Mouse (Mus musculus): ENCODE data around the gene Ralb. TPM values are rescaled to one million over a fixed set of nuclear protein-coding genes. Genes with fewer than 3 reads are reported as not detected.

Gene Ralb
- polyA plus RNA-seq, 1 experiment from 2014 or later = 154 TPM

Other genes starting within 250 kb of the Ralb start
- gene Inhbb, start 82.5 kb downstream of the Ralb start, polyA plus RNA-seq (2015; fragmentation: Nextera tagmentation; extraction: Ambion mirVana) = 0.28 and 0.55 TPM in 2 replicates
- gene Tmem185b, start 21.4 kb upstream of the Ralb start, polyA plus RNA-seq (2015; fragmentation: Nextera tagmentation; extraction: Ambion mirVana) = 22.1 and 24.2 TPM in 2 replicates
- 14.7 and 16.4 TPM in 2 replicates for gene Epb41l5, start 144.2 kb upstream of the Ralb start, polyA plus RNA-seq (2015; fragmentation: Nextera tagmentation; extraction: Ambion mirVana)

All from heart, embryonic 13.5 days (tissue).